Mouse (Mus musculus): Measurements from ENCODE around the gene Psmb6.

DNA sequence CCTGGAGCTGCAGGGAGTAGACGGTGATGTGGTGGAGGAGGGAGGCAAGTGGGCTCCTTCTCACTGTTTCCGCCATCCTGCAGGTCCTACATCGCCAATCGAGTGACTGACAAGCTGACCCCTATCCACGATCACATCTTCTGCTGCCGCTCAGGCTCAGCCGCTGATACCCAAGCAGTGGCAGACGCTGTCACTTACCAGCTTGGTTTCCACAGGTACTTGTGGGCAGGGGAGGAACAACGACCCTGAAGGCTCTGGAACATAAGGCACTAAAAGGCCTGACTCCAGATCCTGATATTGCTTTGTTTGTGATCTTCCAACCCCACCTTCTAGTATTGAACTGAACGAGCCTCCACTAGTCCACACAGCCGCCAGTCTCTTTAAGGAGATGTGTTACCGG is 1.0 kb downstream of the Psmb6 start:
- TF ChIP-seq POLR2A (IDR thresholded peaks at IDR 0.05; ENCODE audit: borderline replicate concordance, insufficient read depth, low read length) (no peak), CTCF (IDR thresholded peaks at IDR 0.05; ENCODE audit: borderline replicate concordance, insufficient read depth, low read depth, low read length) (no peak)
